Mouse (Mus musculus): Measurements from ENCODE around the gene Eef1b2. TPM values are rescaled to one million over a fixed set of nuclear protein-coding genes. Genes with fewer than 3 reads are reported as not detected.

Eef1b2 gene
- total and polyA plus RNA-seq, 3 experiments, result 1,302 to 1,881 (median 1,842) TPM

GRCm38 (mm10) chr1:63129273-63129672 lies 47.4 kb upstream of the Eef1b2 start:
- Histone ChIP-seq H3K36me3 (replicated peaks in 1 of 2; ENCODE audit: control insufficient read depth in 1 of 2, insufficient read depth in 1 of 2, low read length in 1 of 2) (peaks cover 11 to 33% of the 10 kb centered on the region in 2 experiments), H3K27ac (ENCODE audit: insufficient read depth, low read depth) (no peak overlapping the region), H3K4me3 (replicated peaks in 1 of 3; ENCODE audit: low read depth in 2 of 3, low read length in 2 of 3, poor library complexity in 1 of 3) (no peak overlapping the region), H3K9me3 (replicated peaks; ENCODE audit: low read length) (no peaks in the 10 kb centered on the region), H3K9ac (ENCODE audit: insufficient read depth, low read depth) (no peak overlapping the region), H3K79me2 (replicated peaks; ENCODE audit: control insufficient read depth, extremely low read depth, insufficient read depth, poor library complexity, severe bottlenecking) (no peaks in the 10 kb centered on the region), H3K4me1 (ENCODE audit: control insufficient read depth in 1 of 2, insufficient read depth in 2 of 2) (peaks cover 2 to 17% of the 10 kb centered on the region in 2 experiments; a peak in 3 of 4 replicates), H3K4me2 (ENCODE audit: insufficient read depth, low read depth, poor library complexity, severe bottlenecking) (no peak overlapping the region), H3K27me3 (replicated peaks) (no peaks in the 10 kb centered on the region)
- in situ Hi-C loops (cut with MboI; ENCODE audit: low pct_ligation_motif_present, low pct_unique_long_range_greater_than_20kb, low sequenced_read_pairs), result no loop called here
- TF ChIP-seq MYC (IDR thresholded peaks at IDR 0.05; ENCODE audit: low read depth, low read length) (no peak), POLR2AphosphoS2 (IDR thresholded peaks at IDR 0.05; ENCODE audit: low read depth, low read length) (0 out of 2 replicates have a peak, but pooled peaks have one; percentile 35)
- dilution Hi-C loops (cut with MboI; ENCODE audit: extremely low pct_ligation_motif_present, extremely low pct_unique_long_range_greater_than_20kb, low sequenced_read_pairs), result no loop called here
- DNase-seq (ENCODE audit: extremely low read depth), result no peak

GRCm38 (mm10) chr1:63129857-63130690 lies 46.6 kb upstream of the Eef1b2 start:
- no peak overlapping the region for H3K27ac ChIP-seq (ENCODE audit: insufficient read depth, low read depth)
- dilution Hi-C loops (cut with MboI; ENCODE audit: extremely low pct_ligation_motif_present, extremely low pct_unique_long_range_greater_than_20kb, low sequenced_read_pairs), result no loop called here
- in situ Hi-C loops (cut with MboI; ENCODE audit: low pct_ligation_motif_present, low pct_unique_long_range_greater_than_20kb, low sequenced_read_pairs), result no loop called here

GRCm38 (mm10) chr1:63130883-63131282 lies 45.7 kb upstream of the Eef1b2 start:
- Histone ChIP-seq H3K4me2 (ENCODE audit: insufficient read depth, low read depth, poor library complexity, severe bottlenecking) (no peak overlapping the region), H3K79me2 (replicated peaks; ENCODE audit: control insufficient read depth, extremely low read depth, insufficient read depth, poor library complexity, severe bottlenecking) (no peaks in the 10 kb centered on the region), H3K27ac (ENCODE audit: insufficient read depth, low read depth) (no peak overlapping the region), H3K36me3 (replicated peaks in 1 of 2; ENCODE audit: control insufficient read depth in 1 of 2, insufficient read depth in 1 of 2, low read length in 1 of 2) (peaks cover 0 to 21% of the 10 kb centered on the region in 2 experiments), H3K9ac (ENCODE audit: insufficient read depth, low read depth) (no peak overlapping the region), H3K9me3 (replicated peaks; ENCODE audit: low read length) (no peaks in the 10 kb centered on the region), H3K27me3 (replicated peaks) (no peaks in the 10 kb centered on the region), H3K4me1 (ENCODE audit: control insufficient read depth in 1 of 2, insufficient read depth in 2 of 2) (peaks cover 2 to 19% of the 10 kb centered on the region in 2 experiments; a peak in 3 of 4 replicates), H3K4me3 (replicated peaks in 1 of 3; ENCODE audit: low read depth in 2 of 3, low read length in 2 of 3, poor library complexity in 1 of 3) (no peak overlapping the region)
- in situ Hi-C loops (cut with MboI; ENCODE audit: low pct_ligation_motif_present, low pct_unique_long_range_greater_than_20kb, low sequenced_read_pairs) (no loop called here), dilution Hi-C loops (cut with MboI; ENCODE audit: extremely low pct_ligation_motif_present, extremely low pct_unique_long_range_greater_than_20kb, low sequenced_read_pairs) (no loop called here)
- DNase-seq (ENCODE audit: extremely low read depth), result no peak
- TF ChIP-seq TCF12 (IDR thresholded peaks at IDR 0.05; ENCODE audit: low read depth, low read length), result no peak
- TF ChIP-seq JUN (IDR thresholded peaks at IDR 0.05; ENCODE audit: insufficient read depth, low read depth, low read length), result no peak
- no peak for TF ChIP-seq SMC3 (IDR thresholded peaks at IDR 0.05; ENCODE audit: low read depth, low read length)
- TF ChIP-seq POLR2AphosphoS2 (IDR thresholded peaks at IDR 0.05; ENCODE audit: low read depth, low read length), result no peak
- no peak for TF ChIP-seq ELF1 (IDR thresholded peaks at IDR 0.05; ENCODE audit: low read depth, low read length)
- TF ChIP-seq USF1 (IDR thresholded peaks at IDR 0.05; ENCODE audit: low read depth, low read length), result no peak
- TF ChIP-seq JUND (conservative IDR thresholded peaks at IDR 0.05; ENCODE audit: low read depth, low read length), result no peak
- TF ChIP-seq HCFC1 (IDR thresholded peaks at IDR 0.05; ENCODE audit: low read depth, low read length), result no peak
- TF ChIP-seq MAFK (IDR thresholded peaks at IDR 0.05; ENCODE audit: insufficient replicate concordance, low read length), result no peak
- TF ChIP-seq E2F4 (IDR thresholded peaks at IDR 0.05; ENCODE audit: insufficient replicate concordance, low read depth, low read length), result no peak
- no peak for TF ChIP-seq CTCF (conservative IDR thresholded peaks at IDR 0.05 in 1 of 2, IDR thresholded peaks at IDR 0.05 in 1 of 2; ENCODE audit: low read depth in 2 of 2, low read length in 2 of 2)
- no peak for TF ChIP-seq CHD2 (IDR thresholded peaks at IDR 0.05; ENCODE audit: low read length)
- TF ChIP-seq SIN3A (IDR thresholded peaks at IDR 0.05; ENCODE audit: low read length), result no peak
- TF ChIP-seq POLR2A (IDR thresholded peaks at IDR 0.05; ENCODE audit: low read depth, low read length), result no peak

More at GRCm38 (mm10) chr1:63129857-63130690, 46.6 kb upstream of the Eef1b2 start:
- TF ChIP-seq BHLHE40 (IDR thresholded peaks at IDR 0.05; ENCODE audit: low read depth, low read length) (peak; percentile 46), NELFE (IDR thresholded peaks at IDR 0.05; ENCODE audit: low read depth, low read length) (no peak), HCFC1 (IDR thresholded peaks at IDR 0.05; ENCODE audit: low read depth, low read length) (no peak), MYC (IDR thresholded peaks at IDR 0.05; ENCODE audit: low read depth, low read length) (peak; percentile 41; the same call in 1 of the 2 replicates), MAX (IDR thresholded peaks at IDR 0.05; ENCODE audit: low read length) (peak; percentile 40; the same call in 1 of the 2 replicates), CHD2 (IDR thresholded peaks at IDR 0.05; ENCODE audit: low read length) (0 out of 2 replicates have a peak, but pooled peaks have one; percentile 16), MXI1 (IDR thresholded peaks at IDR 0.05; ENCODE audit: low read depth, low read length) (peak; percentile 43; the same call in 1 of the 2 replicates)
- no peak for DNase-seq (ENCODE audit: extremely low read depth)
- Histone ChIP-seq H3K4me2 (ENCODE audit: insufficient read depth, low read depth, poor library complexity, severe bottlenecking) (0 out of 2 replicates have a peak overlapping the region, but pooled peaks have one; percentile 34), H3K36me3 (replicated peaks in 1 of 2; ENCODE audit: control insufficient read depth in 1 of 2, insufficient read depth in 1 of 2, low read length in 1 of 2) (peaks cover 6 to 29% of the 10 kb centered on the region in 2 experiments), H3K79me2 (replicated peaks; ENCODE audit: control insufficient read depth, extremely low read depth, insufficient read depth, poor library complexity, severe bottlenecking) (no peaks in the 10 kb centered on the region), H3K9me3 (replicated peaks; ENCODE audit: low read length) (no peaks in the 10 kb centered on the region), H3K4me1 (ENCODE audit: control insufficient read depth in 1 of 2, insufficient read depth in 2 of 2) (peaks cover 2 to 19% of the 10 kb centered on the region in 2 experiments; a peak in 3 of 4 replicates), H3K27me3 (replicated peaks) (no peaks in the 10 kb centered on the region), H3K4me3 (replicated peaks in 1 of 3; ENCODE audit: low read depth in 2 of 3, low read length in 2 of 3, poor library complexity in 1 of 3) (no peak overlapping the region), H3K9ac (ENCODE audit: insufficient read depth, low read depth) (no peak overlapping the region)

All from CH12.LX (cell line).